Mouse (Mus musculus) CH12.LX (cell line): ENCODE measurements around the gene Ethe1. TPM values are rescaled to one million over a fixed set of nuclear protein-coding genes. Genes with fewer than 3 reads are reported as not detected.

Experiments
- DNase-seq: peaks from one replicate; pipeline ENCODE4 v3.0.0-alpha.2; 2013; ENCODE audit errors: extremely low read depth
- H3K27ac ChIP-seq: 2 replicates; pipeline ENCODE4 v1.5.1; 2012; ENCODE audit warnings: low read depth, mild to moderate bottlenecking, control low read depth, moderate library complexity; ENCODE audit not compliant: insufficient read depth
- H3K27me3 ChIP-seq: replicated peaks from 2 replicates; pipeline ENCODE3; 2012; ENCODE audit warnings: inconsistent platforms
- H3K36me3 ChIP-seq, 2 experiments: replicated peaks in 1 of 2; 2 replicates each; pipeline versions ENCODE3 to v1.6.1; 2012; ENCODE audit warnings: inconsistent platforms in 1 of 2, low read length in 1 of 2, mild to moderate bottlenecking in 1 of 2, mixed read lengths in 1 of 2, moderate library complexity in 1 of 2; ENCODE audit not compliant: control insufficient read depth in 1 of 2, insufficient read depth in 1 of 2
- H3K4me1 ChIP-seq, 2 experiments: 2 replicates each; pipeline ENCODE4 v1.6.1; 2012; ENCODE audit warnings: inconsistent platforms in 1 of 2, moderate library complexity in 1 of 2; ENCODE audit not compliant: insufficient read depth in 2 of 2, control insufficient read depth in 1 of 2
- H3K4me2 ChIP-seq: 2 replicates; pipeline ENCODE4 v1.6.1; 2012; ENCODE audit warnings: low read depth, mild to moderate bottlenecking, control low read depth; ENCODE audit not compliant: poor library complexity, insufficient read depth, severe bottlenecking
- H3K4me3 ChIP-seq, 3 experiments: fragments of 150-350 bp in 1 of 3; sonication (generic) in 1 of 3; replicated peaks in 1 of 3; 2 replicates each; pipeline versions ENCODE3 to v1.5.1; 2011 to 2012; ENCODE audit warnings: low read depth in 2 of 3, low read length in 2 of 3, mild to moderate bottlenecking in 2 of 3, moderate library complexity in 2 of 3, control low read depth in 1 of 3, improper control_type of control experiment in 1 of 3, inconsistent platforms in 1 of 3, mixed read lengths in 1 of 3; ENCODE audit not compliant: poor library complexity in 1 of 3
- H3K79me2 ChIP-seq: replicated peaks from 2 replicates; pipeline ENCODE4 v1.6.1; 2012; ENCODE audit warnings: mild to moderate bottlenecking, moderate library complexity; ENCODE audit not compliant: control insufficient read depth, poor library complexity, insufficient read depth, severe bottlenecking; ENCODE audit errors: extremely low read depth
- H3K9ac ChIP-seq: 2 replicates; pipeline ENCODE4 v1.6.1; 2012; ENCODE audit warnings: low read depth, mild to moderate bottlenecking, control low read depth, moderate library complexity; ENCODE audit not compliant: insufficient read depth
- H3K9me3 ChIP-seq: replicated peaks from 2 replicates; pipeline ENCODE3; 2012; ENCODE audit warnings: low read length, inconsistent platforms, mixed read lengths
- BHLHE40 ChIP-seq: IDR thresholded peaks from 2 replicates; pipeline ENCODE4 v1.6.1; 2011; ENCODE audit warnings: mild to moderate bottlenecking, low read depth, low read length, improper control_type of control experiment
- CTCF ChIP-seq, 2 experiments: IDR thresholded peaks in 1 of 2; conservative IDR thresholded peaks in 1 of 2; 2 replicates each; pipeline ENCODE4 v1.5.1; 2011 to 2012; ENCODE audit warnings: low read depth in 2 of 2, low read length in 2 of 2, improper control_type of control experiment in 1 of 2, inconsistent platforms in 1 of 2, mild to moderate bottlenecking in 1 of 2, moderate library complexity in 1 of 2
- E2F4 ChIP-seq: IDR thresholded peaks from 2 replicates; pipeline ENCODE4 v1.6.1; 2011; ENCODE audit warnings: low read depth, low read length, improper control_type of control experiment; ENCODE audit not compliant: insufficient replicate concordance
- ELF1 ChIP-seq: IDR thresholded peaks from 2 replicates; pipeline ENCODE4 v1.6.1; 2014; ENCODE audit warnings: low read depth, mild to moderate bottlenecking, inconsistent platforms, low read length, improper control_type of control experiment
- GABPA ChIP-seq: IDR thresholded peaks from 2 replicates; pipeline ENCODE4 v1.6.1; 2012; ENCODE audit warnings: low read depth, low read length, improper control_type of control experiment, inconsistent platforms; ENCODE audit not compliant: insufficient replicate concordance
- IRF4 ChIP-seq: IDR thresholded peaks from 2 replicates; pipeline ENCODE4 v1.6.1; 2014; ENCODE audit warnings: low read depth, mild to moderate bottlenecking, inconsistent platforms, low read length, improper control_type of control experiment
- JUN ChIP-seq: IDR thresholded peaks from 2 replicates; pipeline ENCODE4 v1.6.1; 2011; ENCODE audit warnings: low read depth, mild to moderate bottlenecking, low read length, improper control_type of control experiment, moderate library complexity; ENCODE audit not compliant: insufficient read depth
- MAZ ChIP-seq: IDR thresholded peaks from 2 replicates; pipeline ENCODE4 v1.6.1; 2012; ENCODE audit warnings: low read depth, mild to moderate bottlenecking, inconsistent platforms, low read length, improper control_type of control experiment, moderate library complexity
- NELFE ChIP-seq: IDR thresholded peaks from 2 replicates; pipeline ENCODE4 v1.6.1; 2011; ENCODE audit warnings: low read depth, low read length, improper control_type of control experiment
- PAX5 ChIP-seq: IDR thresholded peaks from 2 replicates; pipeline ENCODE4 v1.6.1; 2012; ENCODE audit warnings: low read length, inconsistent platforms, mixed read lengths
- POLR2AphosphoS2 ChIP-seq: IDR thresholded peaks from 2 replicates; pipeline ENCODE4 v1.6.1; 2011; ENCODE audit warnings: low read depth, low read length, improper control_type of control experiment
- SIN3A ChIP-seq: IDR thresholded peaks from 2 replicates; pipeline ENCODE4 v1.6.1; 2012; ENCODE audit warnings: low read length, improper control_type of control experiment, inconsistent platforms
- SMC3 ChIP-seq: IDR thresholded peaks from 2 replicates; pipeline ENCODE4 v1.6.1; 2011; ENCODE audit warnings: low read depth, low read length, improper control_type of control experiment
- UBTF ChIP-seq: IDR thresholded peaks from 2 replicates; pipeline ENCODE4 v1.6.1; 2012; ENCODE audit warnings: low read depth, mild to moderate bottlenecking, inconsistent platforms, low read length, improper control_type of control experiment, moderate library complexity
- USF2 ChIP-seq: conservative IDR thresholded peaks from 2 replicates; pipeline ENCODE4 v1.6.1; 2011; ENCODE audit warnings: low read depth, low read length, improper control_type of control experiment
- ZC3H11A ChIP-seq: IDR thresholded peaks from 2 replicates; pipeline ENCODE4 v1.6.1; 2012; ENCODE audit warnings: low read depth, mild to moderate bottlenecking, inconsistent platforms, low read length, improper control_type of control experiment
- ZMIZ1 ChIP-seq: IDR thresholded peaks from 2 replicates; pipeline ENCODE4 v1.6.1; 2012; ENCODE audit warnings: low read depth, mild to moderate bottlenecking, inconsistent platforms, low read length, improper control_type of control experiment
- ZNF384 ChIP-seq: IDR thresholded peaks from 2 replicates; pipeline ENCODE4 v1.6.1; 2012; ENCODE audit warnings: low read depth, low read length, improper control_type of control experiment, inconsistent platforms
- dilution Hi-C: fragments of 300-500 bp; cut with MboI; formaldehyde crosslinking; loops from 2 replicates; pipeline ENCODE4 v1.14.3; 2020; ENCODE audit warnings: low sequenced_read_pairs; ENCODE audit not compliant: extremely low pct_unique_long_range_greater_than_20kb, extremely low pct_ligation_motif_present
- in situ Hi-C: fragments of 300-500 bp; cut with MboI; formaldehyde crosslinking; loops from 3 replicates; pipeline ENCODE4 v1.14.3; 2019; ENCODE audit warnings: low sequenced_read_pairs, low pct_ligation_motif_present, low pct_unique_long_range_greater_than_20kb, mixed read lengths
- polyA plus RNA-seq: library from polyadenylated mRNA; unstranded; fragments of >175 nt; gene quantifications from 2 replicates; pipeline ENCODE4 v1.2.1, GENCODE M21; 2012; ENCODE audit warnings: low read depth; ENCODE audit not compliant: insufficient read length
- total RNA-seq, 2 experiments: library from RNA; depleted of rRNA; stranded (reverse); fragments of 300-350 nt in 1 of 2; fragments of >200 nt in 1 of 2; gene quantifications; 2 replicates each; pipeline ENCODE4 v1.2.3; 2012 to 2014

The Ethe1 gene
- total and polyA plus RNA-seq, 3 experiments = 22.8 to 32.0 (median 24.1) TPM

- no peak overlapping the region for H3K4me3 ChIP-seq
- no peak for TF ChIP-seq POLR2AphosphoS2
- TF ChIP-seq UBTF = no peak
- TF ChIP-seq E2F4 = no peak
- peak in 1 of 2 experiments; percentile 19; a peak in 2 of 4 replicates for TF ChIP-seq CTCF (conservative IDR thresholded peaks at IDR 0.05 in 1 of 2, IDR thresholded peaks at IDR 0.05 in 1 of 2; ENCODE audit: low read depth in 2 of 2, low read length in 2 of 2)
- TF ChIP-seq ZC3H11A = no peak
- TF ChIP-seq PAX5 = no peak
- peak; percentile 23; the same call in 1 of the 2 replicates for TF ChIP-seq SMC3
- TF ChIP-seq MAZ = no peak
- TF ChIP-seq USF2 = no peak
- TF ChIP-seq IRF4 = no peak
- dilution Hi-C loops = no loop called here
Measured at GRCm38 (mm10) chr7:24538154-24538553, 49.2 kb upstream of the Ethe1 start.

GRCm38 (mm10) chr7:24538701-24539100, 48.6 kb upstream of the Ethe1 start:
- in situ Hi-C loops = loop anchor here (10.0 kb wide), 2 partner anchors 56 to 106 kb away; no protein-coding TSS in a partner anchor
- Histone ChIP-seq H3K27ac (no peak overlapping the region), H3K9me3 (no peaks in the 10 kb centered on the region)

More at GRCm38 (mm10) chr7:24538154-24538553, 49.2 kb upstream of the Ethe1 start:
- no peak overlapping the region for H3K27ac ChIP-seq
- H3K4me2 ChIP-seq = no peak overlapping the region
- H3K79me2 ChIP-seq = no peaks in the 10 kb centered on the region
- peaks cover 19 to 36% of the 10 kb centered on the region in 2 experiments for H3K36me3 ChIP-seq
- no peaks in the 10 kb centered on the region for H3K9me3 ChIP-seq
- no peak for DNase-seq
- no peaks in the 10 kb centered on the region for H3K27me3 ChIP-seq
- no peak overlapping the region for H3K9ac ChIP-seq
- in situ Hi-C loops = loop anchor here (10.0 kb wide), 2 partner anchors 57 to 107 kb away; no protein-coding TSS in a partner anchor
- H3K4me1 ChIP-seq = peaks cover 0 to 35% of the 10 kb centered on the region in 2 experiments; a peak in 2 of 4 replicates

More at GRCm38 (mm10) chr7:24538701-24539100, 48.6 kb upstream of the Ethe1 start:
- H3K79me2 ChIP-seq = no peaks in the 10 kb centered on the region
- no peak overlapping the region for H3K4me2 ChIP-seq
- peaks cover 0 to 29% of the 10 kb centered on the region in 2 experiments; a peak in 2 of 4 replicates for H3K4me1 ChIP-seq
- DNase-seq = no peak
- dilution Hi-C loops = no loop called here
- H3K27me3 ChIP-seq = no peaks in the 10 kb centered on the region
- no peak overlapping the region for H3K9ac ChIP-seq
- TF ChIP-seq E2F4 = no peak
- TF ChIP-seq SIN3A = no peak
- no peak for TF ChIP-seq JUN
- TF ChIP-seq BHLHE40 = no peak
- TF ChIP-seq ELF1 = no peak
- TF ChIP-seq GABPA = no peak
- TF ChIP-seq MAZ = no peak
- TF ChIP-seq ZNF384 = no peak
- TF ChIP-seq NELFE = no peak
- TF ChIP-seq ZMIZ1 = no peak
- peaks cover 13 to 30% of the 10 kb centered on the region in 2 experiments for H3K36me3 ChIP-seq
- no peak overlapping the region for H3K4me3 ChIP-seq
